Mouse (Mus musculus): ENCODE data around the gene Rsph9. TPM values are rescaled to one million over a fixed set of nuclear protein-coding genes. Genes with fewer than 3 reads are reported as not detected.
A peak's percentile ranks its signal among the peaks of the same experiment; 100 is the strongest.

The Rsph9 gene
- total and polyA plus RNA-seq, 3 experiments = 0.29 TPM; not detected in 2

GRCm38 (mm10) chr17:46167014-46167413 is 23.0 kb upstream of the Rsph9 start:
- Histone ChIP-seq H3K36me3 (ENCODE audit: control insufficient read depth in 1 of 2, insufficient read depth in 2 of 2, low read length in 2 of 2) (peaks cover 0 to 17% of the 10 kb centered on the region in 2 experiments), H3K79me2 (ENCODE audit: control insufficient read depth, insufficient read depth, low read length, poor library complexity) (peaks cover 3% of the 10 kb centered on the region; the same call in 1 of the 2 replicates), H3K27ac (ENCODE audit: control insufficient read depth, low read depth, low read length) (no peak overlapping the region), H3K9ac (ENCODE audit: control insufficient read depth, low read depth, low read length, poor library complexity, severe bottlenecking) (no peak overlapping the region), H3K27me3 (ENCODE audit: control insufficient read depth in 1 of 2, insufficient read depth in 2 of 2, low read length in 2 of 2) (no peaks in the 10 kb centered on the region), H3K4me3 (ENCODE audit: control insufficient read depth in 1 of 2, insufficient read depth in 1 of 2, low read depth in 2 of 2, low read length in 2 of 2) (no peak overlapping the region), H3K9me3 (replicated peaks; ENCODE audit: insufficient read depth, low read length) (no peaks in the 10 kb centered on the region), H3K4me1 (ENCODE audit: control insufficient read depth in 1 of 2, insufficient read depth in 2 of 2, low read length in 2 of 2) (peaks cover 13 to 24% of the 10 kb centered on the region in 2 experiments; a peak in 3 of 4 replicates)
- TF ChIP-seq USF2 (IDR thresholded peaks at IDR 0.05; ENCODE audit: borderline replicate concordance in 1 of 2, insufficient read depth in 1 of 2, low read depth in 1 of 2, low read length in 2 of 2) (no peak), TBP (IDR thresholded peaks at IDR 0.05; ENCODE audit: low read depth, low read length) (no peak), RAD21 (IDR thresholded peaks at IDR 0.05; ENCODE audit: low read depth, low read length) (peak; percentile 26), CTCF (IDR thresholded peaks at IDR 0.05 in 2 of 3, conservative IDR thresholded peaks at IDR 0.05 in 1 of 3; ENCODE audit: control insufficient read depth in 1 of 3, insufficient read depth in 1 of 3, low read depth in 2 of 3, low read length in 3 of 3, poor library complexity in 1 of 3, severe bottlenecking in 1 of 3) (peak in 2 of 3 experiments; percentile 37 to 46; a peak in 4 of 6 replicates), SMC3 (IDR thresholded peaks at IDR 0.05; ENCODE audit: low read depth, low read length) (peak; percentile 52)
- no peak for DNase-seq (ENCODE audit: low read depth, low spot score)

GRCm38 (mm10) chr17:46166270-46166669 is 22.3 kb upstream of the Rsph9 start:
- H3K4me1 ChIP-seq (ENCODE audit: control insufficient read depth in 1 of 2, insufficient read depth in 2 of 2, low read length in 2 of 2) = peaks cover 16 to 27% of the 10 kb centered on the region in 2 experiments; a peak in 3 of 4 replicates
- H3K27ac ChIP-seq (ENCODE audit: control insufficient read depth, low read depth, low read length) = no peak overlapping the region
- no peak for DNase-seq (ENCODE audit: low read depth, low spot score)
- H3K4me3 ChIP-seq (ENCODE audit: control insufficient read depth in 1 of 2, insufficient read depth in 1 of 2, low read depth in 2 of 2, low read length in 2 of 2) = no peak overlapping the region
- no peaks in the 10 kb centered on the region for H3K9me3 ChIP-seq (replicated peaks; ENCODE audit: insufficient read depth, low read length)
- TF ChIP-seq ZNF384 (IDR thresholded peaks at IDR 0.05; ENCODE audit: low read depth, low read length) (no peak), KAT2A (conservative IDR thresholded peaks at IDR 0.05; ENCODE audit: low read depth, low read length) (no peak), MAX (IDR thresholded peaks at IDR 0.05; ENCODE audit: low read length) (no peak), RCOR1 (IDR thresholded peaks at IDR 0.05; ENCODE audit: low read depth, low read length) (no peak)
- peaks cover 0 to 19% of the 10 kb centered on the region in 2 experiments for H3K36me3 ChIP-seq (ENCODE audit: control insufficient read depth in 1 of 2, insufficient read depth in 2 of 2, low read length in 2 of 2)
- H3K79me2 ChIP-seq (ENCODE audit: control insufficient read depth, insufficient read depth, low read length, poor library complexity) = peaks cover 7% of the 10 kb centered on the region
- H3K9ac ChIP-seq (ENCODE audit: control insufficient read depth, low read depth, low read length, poor library complexity, severe bottlenecking) = no peak overlapping the region
- no peaks in the 10 kb centered on the region for H3K27me3 ChIP-seq (ENCODE audit: control insufficient read depth in 1 of 2, insufficient read depth in 2 of 2, low read length in 2 of 2)

GRCm38 (mm10) chr17:46165460-46165859 is 21.4 kb upstream of the Rsph9 start:
- no peak for TF ChIP-seq CHD1 (IDR thresholded peaks at IDR 0.05; ENCODE audit: low read depth, low read length)
- no peak for TF ChIP-seq ZC3H11A (IDR thresholded peaks at IDR 0.05; ENCODE audit: low read depth, low read length)
- Histone ChIP-seq H3K9me3 (replicated peaks; ENCODE audit: insufficient read depth, low read length) (no peaks in the 10 kb centered on the region), H3K27me3 (ENCODE audit: control insufficient read depth in 1 of 2, insufficient read depth in 2 of 2, low read length in 2 of 2) (no peaks in the 10 kb centered on the region), H3K79me2 (ENCODE audit: control insufficient read depth, insufficient read depth, low read length, poor library complexity) (peaks cover 9% of the 10 kb centered on the region), H3K9ac (ENCODE audit: control insufficient read depth, low read depth, low read length, poor library complexity, severe bottlenecking) (no peak overlapping the region), H3K36me3 (ENCODE audit: control insufficient read depth in 1 of 2, insufficient read depth in 2 of 2, low read length in 2 of 2) (peaks cover 0 to 19% of the 10 kb centered on the region in 2 experiments; a peak in 3 of 4 replicates), H3K4me1 (ENCODE audit: control insufficient read depth in 1 of 2, insufficient read depth in 2 of 2, low read length in 2 of 2) (peaks cover 16 to 27% of the 10 kb centered on the region in 2 experiments; a peak in 3 of 4 replicates), H3K4me3 (ENCODE audit: control insufficient read depth in 1 of 2, insufficient read depth in 1 of 2, low read depth in 2 of 2, low read length in 2 of 2) (no peak overlapping the region), H3K27ac (ENCODE audit: control insufficient read depth, low read depth, low read length) (no peak overlapping the region)
- no peak for DNase-seq (ENCODE audit: low read depth, low spot score)
